Mouse (Mus musculus) adrenal gland, adult 2 months (tissue): ENCODE measurements around the gene Gm11042. TPM values are rescaled to one million over a fixed set of nuclear protein-coding genes. Genes with fewer than 3 reads are reported as not detected.

Experiments
- DNase-seq: peaks from one replicate; pipeline ENCODE4 v3.0.0; 2021
- polyA plus RNA-seq: library from polyadenylated mRNA; depleted of rRNA; stranded (reverse); fragments of >200 nt; gene quantifications from 2 replicates; pipeline ENCODE4 v1.2.3, GENCODE M21; 2012
- total RNA-seq, 2 experiments: library from RNA; stranded (reverse); gene quantifications; 2 replicates each; pipeline ENCODE4 v1.2.3; 2021

The Gm11042 gene
- total and polyA plus RNA-seq, 3 experiments: not detected

- DNase-seq: peak; percentile 52
Observed at GRCm38 (mm10) chr12:74284020-74284684, 32.0 kb downstream of the Gm11042 start.

- DNase-seq: no peak
Observed at GRCm38 (mm10) chr12:74282846-74283245, 33.3 kb downstream of the Gm11042 start.

- DNase-seq: no peak
Observed at GRCm38 (mm10) chr12:74281403-74281802, 34.8 kb downstream of the Gm11042 start.

- DNase-seq: no peak
Observed at GRCm38 (mm10) chr12:74277265-74277664, 38.9 kb downstream of the Gm11042 start.

GRCm38 (mm10) chr12:74272545-74272944 is 43.6 kb downstream of the Gm11042 start:
- DNase-seq: no peak

- DNase-seq: no peak
Observed at GRCm38 (mm10) chr12:74268644-74269285, 47.4 kb downstream of the Gm11042 start.

- DNase-seq: no peak
Observed at GRCm38 (mm10) chr12:74267049-74267448, 49.1 kb downstream of the Gm11042 start.
